Mouse (Mus musculus) layer of hippocampus, adult 18-20 months (tissue): ENCODE measurements around the gene Sphk1. TPM values are rescaled to one million over a fixed set of nuclear protein-coding genes. Genes with fewer than 3 reads are reported as not detected.
"Not testable (repeated sequence)": the region's sequence is repeated elsewhere in the genome, so short reads cannot be mapped to it uniquely, and the experiment has no call there.

ENCODE experiments used
- DNase-seq, 2 experiments: peaks; one replicate each; pipeline ENCODE4 v3.0.0; 2022; ENCODE audit warnings: low spot score in 2 of 2
- long read RNA-seq: library from polyadenylated mRNA; stranded (forward); transcript quantifications from one replicate; pipeline ENCODE4 v2.0.0, GENCODE M21; 2021
- total RNA-seq, 2 experiments: library from RNA; stranded (reverse); gene quantifications; 2 replicates each; pipeline ENCODE4 v1.2.3; 2021

Sphk1 gene
- total RNA-seq, result 1 to 10 TPM in 1 of 2 experiments, under 1 TPM in 1; 0.84 to 2.3 TPM
- long read RNA-seq, partial matches to known transcripts, result 0 of 1 reads
- long read RNA-seq, other reads (novel, unspliced or antisense), result 0 of 1 reads

GRCm38 (mm10) chr11:116530187-116531147 lies at the start of gene Sphk1:
Gene Sphk1, plus strand, starts transcription at chr11:116530925.
- DNase-seq, result no peak

- DNase-seq, result no peak
These were observed 49.8 kb upstream of the Sphk1 start for GRCm38 (mm10) chr11:116480975-116481374.

GRCm38 (mm10) chr11:116481776-116482175 lies 48.9 kb upstream of the Sphk1 start:
- DNase-seq, result no peak

GRCm38 (mm10) chr11:116484261-116484660 lies 46.5 kb upstream of the Sphk1 start:
- DNase-seq, result no peak

GRCm38 (mm10) chr11:116488207-116488606 lies 42.5 kb upstream of the Sphk1 start:
- DNase-seq, result no peak

- no peak for DNase-seq
These were observed 41.9 kb upstream of the Sphk1 start for GRCm38 (mm10) chr11:116488693-116489375.

- DNase-seq, result peak in 1 of 2 experiments; percentile 35
These were observed 40.9 kb upstream of the Sphk1 start for GRCm38 (mm10) chr11:116489771-116490231.

GRCm38 (mm10) chr11:116490232-116491107 lies 40.3 kb upstream of the Sphk1 start:
- peak; percentile 75 to 90 for DNase-seq

GRCm38 (mm10) chr11:116491338-116491737 lies 39.4 kb upstream of the Sphk1 start:
- DNase-seq, result no peak

GRCm38 (mm10) chr11:116492507-116492906 lies 38.2 kb upstream of the Sphk1 start:
- not testable (repeated sequence) for DNase-seq

- DNase-seq, result no peak
These were observed 37.5 kb upstream of the Sphk1 start for GRCm38 (mm10) chr11:116493191-116493590.

GRCm38 (mm10) chr11:116493795-116494252 lies 36.9 kb upstream of the Sphk1 start, which contains the start of gene Prpsap1:
Gene Prpsap1, minus strand, starts transcription at chr11:116494202.
- DNase-seq, result peak in 1 of 2 experiments; percentile 45

GRCm38 (mm10) chr11:116494474-116495174 lies 36.1 kb upstream of the Sphk1 start:
- DNase-seq, result peak; percentile 48 to 67

GRCm38 (mm10) chr11:116497313-116497712 lies 33.4 kb upstream of the Sphk1 start:
- no peak for DNase-seq

- no peak for DNase-seq
These were observed 32.1 kb upstream of the Sphk1 start for GRCm38 (mm10) chr11:116498596-116498995.

- DNase-seq, result no peak
These were observed 31.7 kb upstream of the Sphk1 start for GRCm38 (mm10) chr11:116499018-116499417.

GRCm38 (mm10) chr11:116501005-116501746 lies 29.5 kb upstream of the Sphk1 start:
- DNase-seq, result peak in 1 of 2 experiments; percentile 73

GRCm38 (mm10) chr11:116504516-116504915 lies 26.2 kb upstream of the Sphk1 start:
- peak in 1 of 2 experiments; percentile 27 for DNase-seq

- no peak for DNase-seq
These were observed 25.2 kb upstream of the Sphk1 start for GRCm38 (mm10) chr11:116505573-116505972.
